Mouse (Mus musculus) A20 (cell line): ENCODE measurements at regions not wholly inside any gene's neighbourhood (a gene's known extent, or its start where the extent isn't known, plus 50 kb on each side); places are given as distances from the start of the nearest gene placed in this dataset.
A peak's percentile ranks its signal among the peaks of the same experiment; 100 is the strongest.

Source experiments
- DNase-seq: peaks from one replicate; pipeline ENCODE4 v3.0.0-alpha.2; 2011; ENCODE audit warnings: low read depth, low spot score

DNA sequence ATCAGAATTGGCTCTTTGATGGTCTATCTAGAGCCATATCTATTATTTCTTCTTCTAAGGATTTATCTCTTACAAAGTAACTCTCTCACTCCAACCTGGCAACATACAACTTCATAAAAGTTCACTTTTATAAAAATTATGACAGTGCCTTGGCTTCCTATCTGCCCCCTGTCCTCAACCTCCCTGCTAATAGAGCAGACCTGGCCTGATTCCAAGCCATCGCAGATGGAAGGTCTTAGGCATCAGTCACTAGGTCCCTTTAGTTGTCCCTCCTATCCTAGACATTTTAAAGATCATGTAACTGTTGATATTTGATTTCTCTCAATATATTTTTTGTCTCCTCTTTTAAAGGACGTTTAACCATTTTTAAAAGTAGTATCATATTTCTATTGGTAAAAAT, 1974.3 kb upstream of the Slc39a10 start:
- DNase-seq = no peak

DNA sequence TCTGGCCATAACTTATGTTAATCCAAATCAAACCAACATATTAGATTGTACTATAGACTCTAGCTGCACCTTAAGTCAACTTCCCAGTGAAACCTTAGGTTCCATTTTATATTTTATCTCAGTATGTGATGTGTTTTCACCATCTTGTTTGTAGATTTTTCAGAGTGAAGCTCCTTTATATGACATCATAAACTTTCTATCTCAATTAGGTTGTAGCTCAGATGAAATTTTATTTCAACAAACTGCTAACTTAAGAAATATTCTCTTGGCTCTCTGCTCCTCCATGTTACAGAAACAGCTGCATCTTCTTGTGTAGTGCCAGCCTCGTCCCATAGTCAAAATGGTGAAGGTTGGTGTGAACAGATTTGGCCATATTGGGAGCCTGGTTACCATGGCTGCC, 1988.7 kb upstream of the Slc39a10 start:
- DNase-seq = peak; percentile 30

DNA sequence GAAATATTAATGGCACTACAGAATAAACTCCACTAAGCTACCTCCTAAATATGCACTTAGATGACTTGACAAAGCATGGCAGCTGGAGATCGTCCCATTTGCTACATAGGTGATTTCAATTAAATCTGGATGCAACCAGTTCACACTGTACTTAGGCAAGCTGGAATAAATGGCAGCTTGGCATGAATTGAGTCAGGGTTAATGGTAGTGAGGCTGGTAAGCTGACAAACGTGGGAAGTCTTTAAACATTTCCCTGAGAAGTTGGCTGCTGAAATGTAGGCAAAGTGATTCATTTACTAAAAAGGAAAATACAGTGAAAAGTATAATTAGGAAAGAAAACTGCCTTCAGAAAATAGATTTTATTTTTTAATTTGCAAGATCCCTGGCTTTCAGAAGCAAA, 2000.9 kb upstream of the Slc39a10 start:
- DNase-seq = no peak

GRCm38 (mm10) chr1:48916419-48916818, 1984.0 kb upstream of the Tmeff2 start:
- DNase-seq = no peak

- DNase-seq = no peak
Measured at GRCm38 (mm10) chr1:48943126-48943525, 1957.3 kb upstream of the Tmeff2 start.

GRCm38 (mm10) chr1:48943826-48944225, 1956.6 kb upstream of the Tmeff2 start:
- no peak for DNase-seq
